Mouse (Mus musculus) thymus, adult 2 months (tissue): Measurements from ENCODE around the gene Itga2. TPM values are rescaled to one million over a fixed set of nuclear protein-coding genes. Genes with fewer than 3 reads are reported as not detected.

ENCODE experiments used
- DNase-seq: peaks from one replicate; pipeline ENCODE4 v3.0.0; 2021
- H3K27ac ChIP-seq: fragments of 200-500 bp; 2 replicates; pipeline ENCODE4 v1.5.1; 2012; ENCODE audit warnings: low read length, control low read depth; ENCODE audit not compliant: control insufficient read depth, insufficient read depth
- H3K27me3 ChIP-seq: fragments of 200-500 bp; 2 replicates; pipeline ENCODE4 v1.6.1; 2012; ENCODE audit warnings: mild to moderate bottlenecking, low read length, moderate library complexity, mixed read lengths; ENCODE audit not compliant: control insufficient read depth, insufficient read depth
- H3K36me3 ChIP-seq: fragments of 200-500 bp; 2 replicates; pipeline ENCODE4 v1.6.1; 2012; ENCODE audit warnings: mild to moderate bottlenecking, low read length, moderate library complexity; ENCODE audit not compliant: control insufficient read depth, insufficient read depth
- H3K4me1 ChIP-seq: fragments of 200-500 bp; replicated peaks from 2 replicates; pipeline ENCODE4 v1.6.1; 2012; ENCODE audit warnings: low read length; ENCODE audit not compliant: control insufficient read depth, insufficient read depth
- H3K4me3 ChIP-seq: fragments of 200-500 bp; 2 replicates; pipeline ENCODE4 v1.5.1; 2012; ENCODE audit warnings: mild to moderate bottlenecking, low read length, control low read depth, moderate library complexity; ENCODE audit not compliant: control insufficient read depth, insufficient read depth
- CTCF ChIP-seq: fragments of 200-500 bp; IDR thresholded peaks from 2 replicates; pipeline ENCODE4 v1.5.1; 2012; ENCODE audit warnings: mild to moderate bottlenecking, control low read depth, low read length, moderate library complexity, borderline replicate concordance; ENCODE audit not compliant: control insufficient read depth, poor library complexity, insufficient read depth; ENCODE audit errors: extremely low read depth
- POLR2A ChIP-seq: fragments of 200-500 bp; IDR thresholded peaks from 2 replicates; pipeline ENCODE4 v1.6.1; 2012; ENCODE audit warnings: mild to moderate bottlenecking, low read length, control low read depth, moderate library complexity; ENCODE audit not compliant: control insufficient read depth, poor library complexity, insufficient read depth; ENCODE audit errors: extremely low read depth
- WGBS: fragments of 180-500 bp; shearing (Covaris S2); methylation state at CpG from one replicate; pipeline ENCODE4 v1.1.7; 2018; 5-methylcytosine and 5-hydroxymethylcytosine counted together
- polyA plus RNA-seq: library from polyadenylated mRNA; depleted of rRNA; stranded (reverse); fragments of >200 nt; gene quantifications from 2 replicates; pipeline ENCODE4 v1.2.3, GENCODE M21; 2012

Gene Itga2
- polyA plus RNA-seq, 1 experiment: 0.13 TPM

DNA sequence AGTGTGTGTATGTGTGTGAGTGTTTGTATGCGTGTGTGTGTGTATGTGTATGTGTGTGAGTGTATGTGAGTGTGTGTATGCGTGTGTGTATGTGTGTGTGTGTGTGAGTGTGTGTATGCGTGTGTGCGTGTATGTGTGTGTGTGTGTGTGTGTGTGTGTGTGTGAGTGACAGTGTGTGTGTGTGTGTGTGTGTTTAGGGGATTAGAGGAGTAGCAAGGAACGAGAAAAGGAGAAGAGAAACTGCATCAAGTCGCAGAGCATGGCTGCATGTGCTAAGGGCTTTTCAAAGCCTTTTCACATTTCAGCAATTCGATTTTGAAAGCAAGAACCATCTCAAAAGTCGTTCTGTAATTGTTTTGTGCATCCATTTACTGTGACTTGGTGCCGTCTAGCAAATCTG, 21.3 kb downstream of the Itga2 start:
- no peaks in the 10 kb centered on the region for H3K36me3 ChIP-seq
- WGBS: 78% methylated on average over 9 of the region's 9 CpGs
- TF ChIP-seq POLR2A (no peak), CTCF (no peak)
- H3K4me3 ChIP-seq: no peak overlapping the region
- no peaks in the 10 kb centered on the region for H3K27me3 ChIP-seq
- no peak for DNase-seq
- H3K27ac ChIP-seq: no peak overlapping the region
- no peaks in the 10 kb centered on the region for H3K4me1 ChIP-seq

- no peak for DNase-seq
- H3K27me3 ChIP-seq: no peaks in the 10 kb centered on the region
- no peaks in the 10 kb centered on the region for H3K4me1 ChIP-seq
- H3K4me3 ChIP-seq: no peak overlapping the region
- no peak overlapping the region for H3K27ac ChIP-seq
- 96% methylated on average over 5 of the region's 5 CpGs for WGBS
- no peak for TF ChIP-seq CTCF
- TF ChIP-seq POLR2A: no peak
- H3K36me3 ChIP-seq: no peaks in the 10 kb centered on the region
Observed at GRCm38 (mm10) chr13:114909514-114909913, 22.4 kb downstream of the Itga2 start.

DNA sequence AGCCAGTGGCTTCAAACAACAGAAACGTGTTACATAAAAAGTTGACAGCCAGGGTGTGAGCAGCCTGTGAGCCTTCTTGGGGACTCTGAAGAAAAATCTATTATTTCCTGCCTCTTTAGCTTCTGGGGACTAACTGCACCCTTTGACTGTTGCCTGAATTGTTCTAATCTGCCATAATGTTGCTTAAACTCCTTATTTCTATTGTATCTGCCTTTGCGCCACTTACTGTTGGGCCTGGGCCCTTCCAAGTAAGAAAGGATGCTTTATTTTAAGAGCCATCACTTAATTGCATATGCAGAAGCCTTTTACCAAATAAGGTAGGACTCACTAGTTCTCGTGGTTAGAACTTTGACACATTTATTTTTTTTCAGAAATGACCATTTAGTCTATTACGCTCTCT, 24.0 kb downstream of the Itga2 start:
- no peaks in the 10 kb centered on the region for H3K4me1 ChIP-seq
- WGBS: 89% methylated on average over 4 of the region's 4 CpGs
- DNase-seq: no peak
- H3K27me3 ChIP-seq: no peaks in the 10 kb centered on the region
- H3K36me3 ChIP-seq: no peaks in the 10 kb centered on the region
- TF ChIP-seq CTCF (no peak), POLR2A (no peak)
- no peak overlapping the region for H3K27ac ChIP-seq
- no peak overlapping the region for H3K4me3 ChIP-seq

DNA sequence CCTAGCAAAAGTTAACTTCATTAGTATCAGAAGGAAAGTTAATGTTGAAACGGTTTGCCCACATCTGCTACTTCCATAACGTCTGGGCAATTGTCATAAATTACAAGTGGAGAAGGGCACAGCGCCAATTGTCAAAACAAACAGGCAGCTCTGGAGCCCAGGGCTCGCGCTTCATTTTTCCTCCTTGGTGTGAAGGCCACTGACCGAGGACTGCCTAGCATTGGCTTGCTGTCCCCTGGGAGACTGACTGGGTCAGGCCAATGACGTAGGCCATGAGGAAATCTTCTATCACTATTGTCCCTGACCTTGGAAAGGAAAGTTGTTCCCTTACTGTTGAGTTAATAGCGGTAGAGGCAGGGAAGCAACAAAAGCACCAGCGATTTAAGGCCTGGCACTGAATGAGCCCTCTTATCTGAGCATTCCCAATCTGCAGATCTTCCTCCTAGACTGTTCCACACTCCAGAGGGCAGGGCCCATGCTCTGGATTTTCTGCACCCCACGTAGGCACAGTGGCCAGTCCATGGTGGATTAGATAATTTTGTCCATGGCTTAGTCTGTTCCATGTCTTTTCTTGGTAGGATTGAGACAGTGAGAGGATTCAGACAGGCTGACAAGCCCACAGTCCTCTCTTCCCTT, 35.0 kb downstream of the Itga2 start:
- Histone ChIP-seq H3K36me3 (no peaks in the 10 kb centered on the region), H3K27ac (no peak overlapping the region), H3K4me3 (no peak overlapping the region), H3K4me1 (peaks cover 3% of the 10 kb centered on the region; the same call in 1 of the 2 replicates), H3K27me3 (no peaks in the 10 kb centered on the region)
- TF ChIP-seq POLR2A: no peak
- DNase-seq: no peak
- 90% methylated on average over 10 of the region's 10 CpGs for WGBS

GRCm38 (mm10) chr13:114895896-114896295, 36.0 kb downstream of the Itga2 start:
- H3K36me3 ChIP-seq: no peaks in the 10 kb centered on the region
- TF ChIP-seq POLR2A (no peak), CTCF (no peak)
- peak; percentile 23 for DNase-seq
- no peak overlapping the region for H3K4me3 ChIP-seq
- H3K27ac ChIP-seq: no peak overlapping the region
- whole genome bisulfite sequencing: 8% methylated on average over 7 of the region's 7 CpGs
- no peaks in the 10 kb centered on the region for H3K27me3 ChIP-seq
- peaks cover 3% of the 10 kb centered on the region; the same call in 1 of the 2 replicates for H3K4me1 ChIP-seq

DNA sequence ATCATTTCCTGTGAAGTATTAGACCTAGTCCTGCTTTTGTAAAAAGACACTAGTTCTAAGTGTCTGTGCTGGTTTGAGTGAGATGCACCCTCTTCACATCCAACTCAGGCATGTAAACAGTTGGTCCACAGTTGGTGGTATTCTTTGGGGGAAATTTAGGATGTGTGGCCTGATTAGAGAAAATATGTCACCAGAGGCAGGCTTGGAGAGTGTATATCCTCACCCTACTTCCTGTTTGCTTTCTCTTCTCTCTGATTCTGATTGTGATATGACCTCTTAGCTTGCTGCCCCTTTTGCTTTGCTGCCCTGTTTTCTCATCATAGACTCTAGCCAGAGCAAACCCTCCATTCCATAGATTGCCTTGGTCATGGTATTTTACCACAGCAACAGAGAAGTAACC, 37.2 kb downstream of the Itga2 start:
- TF ChIP-seq CTCF: no peak
- TF ChIP-seq POLR2A: no peak
- DNase-seq: no peak
- H3K36me3 ChIP-seq: no peaks in the 10 kb centered on the region

DNA sequence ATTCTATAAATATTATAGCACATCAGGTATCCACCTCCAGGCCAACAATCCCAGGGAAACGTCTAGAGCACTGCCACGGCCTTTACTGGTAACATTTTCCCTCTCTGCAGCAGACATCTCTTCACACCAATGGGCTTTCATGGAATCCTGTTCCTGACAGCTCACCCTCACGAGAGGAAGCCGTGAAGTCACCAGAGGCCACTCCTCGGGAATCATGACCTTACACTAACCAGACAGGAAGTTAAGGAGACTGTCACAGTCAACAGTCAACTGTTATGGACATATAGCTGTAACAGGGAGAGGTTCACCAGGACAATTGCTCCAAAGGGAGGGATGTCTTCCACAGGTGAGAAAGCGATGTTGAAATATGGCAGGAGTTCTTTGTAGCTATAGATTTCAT, 40.2 kb downstream of the Itga2 start:
- H3K27me3 ChIP-seq: no peaks in the 10 kb centered on the region
- no peak for TF ChIP-seq CTCF
- no peak for TF ChIP-seq POLR2A
- WGBS: 85% methylated on average over 6 of the region's 6 CpGs
- H3K27ac ChIP-seq: no peak overlapping the region
- no peak for DNase-seq
- H3K36me3 ChIP-seq: no peaks in the 10 kb centered on the region
- peaks cover 3% of the 10 kb centered on the region; the same call in 1 of the 2 replicates for H3K4me1 ChIP-seq
- no peak overlapping the region for H3K4me3 ChIP-seq

More for the DNA sequence above, 37.2 kb downstream of the Itga2 start:
- H3K27me3 ChIP-seq: no peaks in the 10 kb centered on the region
- no peak overlapping the region for H3K27ac ChIP-seq
- peaks cover 3% of the 10 kb centered on the region; the same call in 1 of the 2 replicates for H3K4me1 ChIP-seq
- no peak overlapping the region for H3K4me3 ChIP-seq
